Mouse (Mus musculus): ENCODE data around the gene Irs1.
A peak's percentile ranks its signal among the peaks of the same experiment; 100 is the strongest.

Gene Irs1

GRCm38 (mm10) chr1:82247221-82247951 is 43.8 kb downstream of the Irs1 start:
- DNase-seq (ENCODE audit: low read depth) = peak; percentile 13

GRCm38 (mm10) chr1:82245002-82245401 is 46.2 kb downstream of the Irs1 start:
- peak; percentile 32 for DNase-seq (ENCODE audit: low read depth)

- DNase-seq (ENCODE audit: low read depth) = no peak
Observed at GRCm38 (mm10) chr1:82243260-82243825, 47.9 kb downstream of the Irs1 start.

- DNase-seq (ENCODE audit: low read depth) = no peak
Observed at GRCm38 (mm10) chr1:82239409-82240201, 51.6 kb downstream of the Irs1 start.

GRCm38 (mm10) chr1:82238245-82238644 is 53.0 kb downstream of the Irs1 start:
- DNase-seq (ENCODE audit: low read depth) = no peak

GRCm38 (mm10) chr1:82235455-82236104 is 55.6 kb downstream of the Irs1 start:
- no peak for DNase-seq (ENCODE audit: low read depth)

- no peak for DNase-seq (ENCODE audit: low read depth)
Observed at GRCm38 (mm10) chr1:82234616-82235015, 56.6 kb downstream of the Irs1 start.

GRCm38 (mm10) chr1:82232812-82233211 is 58.4 kb downstream of the Irs1 start, which contains the start of gene Gm9747:
Gm9747 (plus strand) TSS chr1:82233112.
- DNase-seq (ENCODE audit: low read depth) = no peak

- DNase-seq (ENCODE audit: low read depth) = no peak
Observed at GRCm38 (mm10) chr1:82228841-82229240, 62.4 kb downstream of the Irs1 start.

GRCm38 (mm10) chr1:82223042-82223795 is 68.0 kb downstream of the Irs1 start:
- DNase-seq (ENCODE audit: low read depth) = peak; percentile 52

- peak; percentile 22 for DNase-seq (ENCODE audit: low read depth)
Observed at GRCm38 (mm10) chr1:82221462-82221861, 69.8 kb downstream of the Irs1 start.

GRCm38 (mm10) chr1:82220673-82221396 is 70.4 kb downstream of the Irs1 start:
- DNase-seq (ENCODE audit: low read depth) = peak; percentile 43

GRCm38 (mm10) chr1:82207511-82207910 is 83.7 kb downstream of the Irs1 start:
- DNase-seq (ENCODE audit: low read depth) = no peak

GRCm38 (mm10) chr1:82200636-82201035 is 90.6 kb downstream of the Irs1 start:
- DNase-seq (ENCODE audit: low read depth) = peak; percentile 17

- DNase-seq (ENCODE audit: low read depth) = peak; percentile 67
Observed at GRCm38 (mm10) chr1:82199918-82200317, 91.3 kb downstream of the Irs1 start.

GRCm38 (mm10) chr1:82191579-82191978 is 99.6 kb downstream of the Irs1 start:
- DNase-seq (ENCODE audit: low read depth) = no peak

- peak; percentile 97 for DNase-seq (ENCODE audit: low read depth)
Observed at GRCm38 (mm10) chr1:82189516-82189915, 101.7 kb downstream of the Irs1 start.

- no peak for DNase-seq (ENCODE audit: low read depth)
Observed at GRCm38 (mm10) chr1:82188549-82189231, 102.5 kb downstream of the Irs1 start.

- DNase-seq (ENCODE audit: low read depth) = peak; percentile 55
Observed at GRCm38 (mm10) chr1:82183913-82184442, 107.2 kb downstream of the Irs1 start.
